ENCODE assay signal across 30 mouse cellular contexts in genomic region chr11:77789512-77789911, GRCm38 (mm10). TPM values are rescaled to one million over a fixed set of nuclear protein-coding genes. Genes with fewer than 3 reads are reported as not detected.
DNase-seq lines count a peak whose midpoint lies in the region; ATAC-seq lines count a peak whose summit lies in the region.
"Had no signal": no experiment of that assay in that cellular context is flagged by ENCODE, and none has a peak within 500 bp of the region (broad histone marks: within the 10 kb centered on the region; RNA-seq: fewer than 3 reads in every experiment).

No protein-coding gene starts in this region.

- H3K4me3 ChIP-seq in lung, embryonic 15.5 days = no peak overlapping the region
- no peak overlapping the region for H3K4me3 ChIP-seq in liver, embryonic 16.5 days (ENCODE audit: low read depth, low read length)
- H3K4me3 ChIP-seq: forebrain, embryonic 12.5 days; kidney, embryonic 15.5 days; left cerebral cortex, adult 2 months; limb, embryonic 15.5 days had no signal

- no peak overlapping the region for H3K9ac ChIP-seq in lung, embryonic 15.5 days
- no peak overlapping the region for H3K9ac ChIP-seq in liver, embryonic 16.5 days (ENCODE audit: low read depth, low read length)
- H3K9ac ChIP-seq: forebrain, embryonic 12.5 days; forebrain, postnatal 0 days; hindbrain, embryonic 14.5 days; kidney, embryonic 15.5 days; limb, embryonic 15.5 days had no signal

- H3K27me3 ChIP-seq in lung, embryonic 15.5 days = no peaks in the 10 kb centered on the region
- no peaks in the 10 kb centered on the region for H3K27me3 ChIP-seq in liver, embryonic 16.5 days (ENCODE audit: control insufficient read depth, insufficient read depth, low read depth, low read length)
- H3K27me3 ChIP-seq: forebrain, embryonic 12.5 days; kidney, embryonic 15.5 days; limb, embryonic 15.5 days; Patski had no signal

- no peak overlapping the region for H3K4me2 ChIP-seq in lung, embryonic 15.5 days
- H3K4me2 ChIP-seq in liver, embryonic 16.5 days (ENCODE audit: low read depth, low read length) = no peak overlapping the region
- H3K4me2 ChIP-seq: forebrain, embryonic 12.5 days; hindbrain, embryonic 14.5 days; kidney, embryonic 15.5 days; limb, embryonic 15.5 days; lung, embryonic 14.5 days had no signal

- H3K9me3 ChIP-seq in lung, embryonic 15.5 days = no peaks in the 10 kb centered on the region
- no peaks in the 10 kb centered on the region for H3K9me3 ChIP-seq in liver, embryonic 16.5 days (replicated peaks; ENCODE audit: control insufficient read depth, low read length)
- H3K9me3 ChIP-seq: forebrain, embryonic 12.5 days; kidney, embryonic 15.5 days; limb, embryonic 15.5 days had no signal

- peaks cover 68% of the 10 kb centered on the region for H3K4me1 ChIP-seq in lung, embryonic 15.5 days
- H3K4me1 ChIP-seq in liver, embryonic 16.5 days (ENCODE audit: control insufficient read depth, low read depth, low read length) = peaks cover 72% of the 10 kb centered on the region

- 77% methylated on average over 5 of the region's 5 CpGs for WGBS in lung, embryonic 15.5 days
- 74% methylated on average over 5 of the region's 5 CpGs for WGBS in liver, embryonic 16.5 days (ENCODE audit: insufficient replicate concordance)

- no peak for ATAC-seq in lung, embryonic 15.5 days (ENCODE audit: borderline replicate concordance, extremely low read depth, low FRiP score, low TSS enrichment)
- ATAC-seq in liver, embryonic 16.5 days (ENCODE audit: low read depth) = no peak
- ATAC-seq: forebrain, postnatal 0 days; intestine, postnatal 0 days; Patski had no signal

- peak; percentile 83 for DNase-seq in heart, adult 11 months
- no peak for DNase-seq in heart, postnatal 36 days
- peak; percentile 6 for DNase-seq in kidney, postnatal 10 days
- DNase-seq in kidney, adult 9 months = no peak
- DNase-seq in lung, postnatal 10 days = no peak
- DNase-seq: cerebellum, adult 2 months; cerebellum, postnatal 14 days; forebrain, postnatal 0 days; lung, embryonic 14.5 days; midbrain, embryonic 14.5 days had no signal

- intact Hi-C loops in heart, postnatal 36 days (cut with DNase I) = no loop called here

- H3K27ac ChIP-seq in lung, embryonic 15.5 days = peak overlapping the region; percentile 15; the same call in 1 of the 2 replicates
- 0 out of 2 replicates have a peak overlapping the region, but pooled peaks have one; percentile 20 for H3K27ac ChIP-seq in liver, embryonic 16.5 days (ENCODE audit: low read length)
- H3K27ac ChIP-seq: hindbrain, embryonic 14.5 days; macrophage had no signal

- H3K36me3 ChIP-seq in lung, embryonic 15.5 days = no peaks in the 10 kb centered on the region
- no peaks in the 10 kb centered on the region for H3K36me3 ChIP-seq in liver, embryonic 16.5 days (ENCODE audit: control insufficient read depth, insufficient read depth)
- H3K36me3 ChIP-seq: forebrain, embryonic 12.5 days; kidney, embryonic 15.5 days had no signal

RNA-seq across cellular contexts. Expression of gene Gm10277, which starts 2.0 kb away (rescaled TPM):
- not detected for total RNA-seq in heart, postnatal 36 days (2021)
- polyA plus RNA-seq in lung, embryonic 15.5 days (2015; fragmentation: Nextera tagmentation; extraction: Ambion mirVana) = 0.94 and 1.5 TPM in 2 replicates
- 0.51 and 0.81 TPM in 2 replicates for polyA plus RNA-seq in liver, embryonic 16.5 days (2015; fragmentation: Nextera tagmentation; extraction: Ambion mirVana)
- total RNA-seq: adrenal gland, postnatal 36 days; forebrain, postnatal 0 days; gastrocnemius, adult 8-10 months; gastrocnemius, postnatal 4 days; hematopoietic stem cell, adult 5-6 weeks; layer of hippocampus, postnatal 10 days; left cerebral cortex, adult 2 months; left cerebral cortex, postnatal 36 days; megakaryocyte-erythroid progenitor cell, adult 5-6 weeks; monocyte, adult 5-6 weeks had no signal
- polyA plus RNA-seq: cerebellum, adult 2 months; cortical plate, adult 2 months; erythroblast, embryonic 14.5 days; macrophage had no signal

RNA-seq across cellular contexts. Expression of gene Myo18a, which starts 26.5 kb away (rescaled TPM):
- 100 to 1,000 TPM; 256 to 280 TPM for total RNA-seq in heart, postnatal 36 days (2021)
- polyA plus RNA-seq in lung, embryonic 15.5 days (2015; fragmentation: Nextera tagmentation; extraction: Ambion mirVana) = 37.8 and 46.2 TPM in 2 replicates
- polyA plus RNA-seq in liver, embryonic 16.5 days (2015; fragmentation: Nextera tagmentation; extraction: Ambion mirVana) = 15.4 and 16.0 TPM in 2 replicates

Comparison
In these comparisons a context has a peak if more than half of its experiments do, and no peak if none do; other contexts are left out.
1. DNase-seq: peak in heart, adult 11 months (single experiment) and kidney, postnatal 10 days (single experiment); none in heart, postnatal 36 days (0 of 2), kidney, adult 9 months (single experiment) and lung, postnatal 10 days (single experiment).